Mouse (Mus musculus): ENCODE results near the gene Slfn1. TPM values are rescaled to one million over a fixed set of nuclear protein-coding genes. Genes with fewer than 3 reads are reported as not detected.

Gene Slfn1
- polyA plus RNA-seq (2014; fragmentation: Nextera tagmentation; extraction: Ambion mirVana), result not detected in 2 replicates

- WGBS, result 84% methylated on average over 13 of the region's 13 CpGs
- Histone ChIP-seq H3K9me3 (ENCODE audit: control insufficient read depth, low read length) (no peaks in the 10 kb centered on the region), H3K4me3 (ENCODE audit: low read depth, low read length) (no peak within 1 kb of the TSS), H3K9ac (ENCODE audit: low read length) (no peak within 1 kb of the TSS), H3K27me3 (replicated peaks; ENCODE audit: control insufficient read depth, insufficient read depth, low read length) (no peaks in the 10 kb centered on the region), H3K27ac (ENCODE audit: low read depth) (no peak within 1 kb of the TSS), H3K36me3 (ENCODE audit: control insufficient read depth, insufficient read depth, low read length) (no peaks in the 10 kb centered on the region), H3K4me1 (replicated peaks; ENCODE audit: control insufficient read depth, insufficient read depth, low read length) (no peaks in the 10 kb centered on the region), H3K4me2 (ENCODE audit: low read length) (no peak within 1 kb of the TSS)
- DNase-seq (ENCODE audit: low spot score), result no peak
- ATAC-seq (replicated peaks; ENCODE audit: low FRiP score, low TSS enrichment, low read depth), result no peak
These were observed at the start of gene Slfn1 for GRCm38 (mm10) chr11:83116597-83117227. Slfn1 (plus strand) TSS chr11:83116849.

GRCm38 (mm10) chr11:83067982-83068694 is 48.5 kb upstream of the Slfn1 start:
- WGBS, result 75% methylated on average over 4 of the region's 4 CpGs
- H3K9ac ChIP-seq (ENCODE audit: low read length), result no peak overlapping the region
- DNase-seq (ENCODE audit: low spot score), result peak; percentile 10
- H3K4me3 ChIP-seq (ENCODE audit: low read depth, low read length), result no peak overlapping the region
- H3K4me2 ChIP-seq (ENCODE audit: low read length), result no peak overlapping the region
- no peaks in the 10 kb centered on the region for H3K36me3 ChIP-seq (ENCODE audit: control insufficient read depth, insufficient read depth, low read length)
- no peak for ATAC-seq (replicated peaks; ENCODE audit: low FRiP score, low TSS enrichment, low read depth)
- no peaks in the 10 kb centered on the region for H3K9me3 ChIP-seq (ENCODE audit: control insufficient read depth, low read length)
- no peaks in the 10 kb centered on the region for H3K4me1 ChIP-seq (replicated peaks; ENCODE audit: control insufficient read depth, insufficient read depth, low read length)
- no peak overlapping the region for H3K27ac ChIP-seq (ENCODE audit: low read depth)
- H3K27me3 ChIP-seq (replicated peaks; ENCODE audit: control insufficient read depth, insufficient read depth, low read length), result no peaks in the 10 kb centered on the region

- H3K4me1 ChIP-seq (replicated peaks; ENCODE audit: control insufficient read depth, insufficient read depth, low read length), result no peaks in the 10 kb centered on the region
- H3K27ac ChIP-seq (ENCODE audit: low read depth), result no peak overlapping the region
- DNase-seq (ENCODE audit: low spot score) (peak; percentile 47), ATAC-seq (replicated peaks; ENCODE audit: low FRiP score, low TSS enrichment, low read depth) (no peak)
- no peak overlapping the region for H3K4me3 ChIP-seq (ENCODE audit: low read depth, low read length)
- no peak overlapping the region for H3K9ac ChIP-seq (ENCODE audit: low read length)
- H3K36me3 ChIP-seq (ENCODE audit: control insufficient read depth, insufficient read depth, low read length), result no peaks in the 10 kb centered on the region
- WGBS, result 87% methylated on average over 15 of the region's 15 CpGs
- H3K27me3 ChIP-seq (replicated peaks; ENCODE audit: control insufficient read depth, insufficient read depth, low read length), result no peaks in the 10 kb centered on the region
- no peaks in the 10 kb centered on the region for H3K9me3 ChIP-seq (ENCODE audit: control insufficient read depth, low read length)
- no peak overlapping the region for H3K4me2 ChIP-seq (ENCODE audit: low read length)
These were observed 46.2 kb upstream of the Slfn1 start for GRCm38 (mm10) chr11:83070321-83070970.

DNA sequence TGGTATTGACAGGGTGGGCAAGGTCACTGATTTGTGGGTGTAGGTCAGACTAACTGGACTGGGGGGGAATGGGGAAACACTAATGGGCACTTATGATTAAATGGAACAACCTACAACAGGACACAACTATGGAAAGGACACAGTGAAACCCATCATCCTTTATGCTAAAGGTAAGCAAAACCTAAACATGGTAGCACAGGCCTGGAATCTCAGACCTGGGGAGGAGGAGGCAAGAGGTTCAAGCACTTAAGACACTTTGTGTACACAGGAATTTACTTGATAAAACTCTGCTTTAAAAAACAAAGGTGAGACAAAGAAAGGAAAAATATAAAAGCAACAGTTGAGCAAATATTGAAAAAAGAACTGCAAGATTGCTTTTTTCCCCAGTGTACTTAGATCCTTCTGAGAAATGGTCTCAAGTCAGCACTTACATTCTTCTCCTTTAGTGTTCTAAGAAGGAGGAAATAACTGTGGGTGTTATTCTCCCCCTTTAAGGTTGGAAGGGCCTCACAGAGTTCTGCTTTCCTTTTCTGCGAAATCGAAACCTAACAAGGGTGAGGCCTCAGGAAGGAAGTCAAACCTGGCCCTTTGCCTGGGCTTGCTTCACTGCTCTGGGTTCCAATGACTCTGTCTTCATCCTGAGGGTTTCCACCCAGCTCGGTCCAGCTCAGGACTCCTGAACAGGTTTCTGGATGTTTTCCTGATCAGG is 38.8 kb upstream of the Slfn1 start:
- H3K27ac ChIP-seq (ENCODE audit: low read depth), result peak overlapping the region; percentile 10; the same call in 1 of the 2 replicates
- DNase-seq (ENCODE audit: low spot score) (no peak), ATAC-seq (replicated peaks; ENCODE audit: low FRiP score, low TSS enrichment, low read depth) (no peak)
- no peak overlapping the region for H3K4me2 ChIP-seq (ENCODE audit: low read length)
- no peak overlapping the region for H3K9ac ChIP-seq (ENCODE audit: low read length)
- H3K9me3 ChIP-seq (ENCODE audit: control insufficient read depth, low read length), result no peaks in the 10 kb centered on the region
- no peaks in the 10 kb centered on the region for H3K4me1 ChIP-seq (replicated peaks; ENCODE audit: control insufficient read depth, insufficient read depth, low read length)
- H3K27me3 ChIP-seq (replicated peaks; ENCODE audit: control insufficient read depth, insufficient read depth, low read length), result no peaks in the 10 kb centered on the region
- H3K4me3 ChIP-seq (ENCODE audit: low read depth, low read length), result no peak overlapping the region
- WGBS, result 54% methylated on average over 3 of the region's 3 CpGs
- no peaks in the 10 kb centered on the region for H3K36me3 ChIP-seq (ENCODE audit: control insufficient read depth, insufficient read depth, low read length)

DNA sequence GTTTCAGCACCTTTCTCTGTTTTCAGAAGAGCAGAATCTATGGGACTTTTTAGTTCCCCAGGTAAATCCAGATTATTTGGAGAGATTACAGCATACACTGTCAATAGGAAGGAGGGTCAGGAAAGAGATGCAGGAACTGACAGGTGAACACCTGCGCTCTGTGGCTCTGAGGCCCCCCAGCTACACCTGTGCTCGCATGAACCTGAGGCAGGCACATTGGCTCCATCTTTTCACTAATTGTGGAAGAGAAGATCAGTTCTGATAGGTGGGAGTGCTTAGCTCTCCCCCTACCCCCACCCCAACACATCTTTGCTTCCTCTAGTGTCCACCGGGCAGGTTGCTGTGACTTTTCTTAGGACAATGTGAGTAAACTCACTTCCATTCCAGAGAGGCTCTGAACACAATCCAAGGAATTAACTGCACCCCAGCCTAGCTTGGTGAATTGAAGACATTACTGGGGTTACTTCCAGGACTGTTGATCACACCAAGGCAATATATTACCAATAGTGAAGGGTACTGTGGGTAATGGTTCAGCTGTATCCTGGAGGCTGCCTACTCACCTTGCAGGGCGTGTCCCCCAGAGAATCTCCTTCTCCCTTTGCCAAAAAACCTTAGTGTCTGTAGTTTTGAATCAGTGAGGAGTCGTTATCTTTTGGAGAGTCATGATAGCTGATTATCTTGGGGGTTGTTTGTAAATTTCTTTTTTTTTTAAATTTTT is 38.1 kb upstream of the Slfn1 start:
- H3K9ac ChIP-seq (ENCODE audit: low read length), result no peak overlapping the region
- no peaks in the 10 kb centered on the region for H3K27me3 ChIP-seq (replicated peaks; ENCODE audit: control insufficient read depth, insufficient read depth, low read length)
- H3K4me2 ChIP-seq (ENCODE audit: low read length), result no peak overlapping the region
- no peak for DNase-seq (ENCODE audit: low spot score)
- H3K4me3 ChIP-seq (ENCODE audit: low read depth, low read length), result no peak overlapping the region
- H3K9me3 ChIP-seq (ENCODE audit: control insufficient read depth, low read length), result no peaks in the 10 kb centered on the region
- no peak for ATAC-seq (replicated peaks; ENCODE audit: low FRiP score, low TSS enrichment, low read depth)
- no peaks in the 10 kb centered on the region for H3K4me1 ChIP-seq (replicated peaks; ENCODE audit: control insufficient read depth, insufficient read depth, low read length)
- peak overlapping the region; percentile 10; the same call in 1 of the 2 replicates for H3K27ac ChIP-seq (ENCODE audit: low read depth)
- 82% methylated on average over 5 of the region's 5 CpGs for WGBS
- no peaks in the 10 kb centered on the region for H3K36me3 ChIP-seq (ENCODE audit: control insufficient read depth, insufficient read depth, low read length)

DNA sequence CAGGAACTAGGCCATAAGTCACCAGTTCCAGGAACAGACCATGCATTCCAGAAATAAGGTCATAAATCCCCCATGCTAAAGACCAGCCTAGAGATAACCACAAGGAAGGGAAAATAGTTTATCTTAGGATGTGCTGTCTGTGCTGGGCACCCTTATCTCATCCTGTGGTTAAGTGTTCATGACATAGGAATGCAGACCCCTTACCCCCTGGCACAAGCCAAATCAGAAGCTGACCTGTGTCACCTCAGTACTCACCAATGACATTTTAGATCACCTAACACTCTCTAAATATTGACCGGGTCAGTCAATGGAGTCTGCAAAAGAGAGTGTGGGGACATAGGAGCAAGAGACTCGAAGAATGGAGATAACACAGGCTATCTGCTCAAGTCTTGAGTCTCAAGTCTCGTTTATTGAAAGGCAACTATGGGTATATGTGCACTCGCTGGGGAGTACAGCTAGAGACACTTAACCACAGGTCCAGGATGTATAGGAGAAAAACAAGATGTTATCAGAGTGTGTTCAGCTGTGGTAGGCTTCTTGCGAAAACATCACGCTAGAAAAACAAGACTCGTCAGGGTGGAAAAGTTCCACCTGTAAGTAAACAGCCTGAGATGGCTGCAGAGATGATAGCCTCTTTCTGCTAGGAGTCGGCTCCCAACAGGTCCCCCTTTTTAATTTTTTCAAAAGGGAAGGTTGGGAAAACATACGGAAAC is 37.0 kb upstream of the Slfn1 start:
- no peak overlapping the region for H3K9ac ChIP-seq (ENCODE audit: low read length)
- ATAC-seq (replicated peaks; ENCODE audit: low FRiP score, low TSS enrichment, low read depth) (no peak), DNase-seq (ENCODE audit: low spot score) (no peak)
- H3K36me3 ChIP-seq (ENCODE audit: control insufficient read depth, insufficient read depth, low read length), result no peaks in the 10 kb centered on the region
- WGBS, result 59% methylated on average over 9 of the region's 9 CpGs
- no peak overlapping the region for H3K4me3 ChIP-seq (ENCODE audit: low read depth, low read length)
- no peaks in the 10 kb centered on the region for H3K9me3 ChIP-seq (ENCODE audit: control insufficient read depth, low read length)
- no peaks in the 10 kb centered on the region for H3K27me3 ChIP-seq (replicated peaks; ENCODE audit: control insufficient read depth, insufficient read depth, low read length)
- H3K4me1 ChIP-seq (replicated peaks; ENCODE audit: control insufficient read depth, insufficient read depth, low read length), result no peaks in the 10 kb centered on the region
- no peak overlapping the region for H3K27ac ChIP-seq (ENCODE audit: low read depth)
- no peak overlapping the region for H3K4me2 ChIP-seq (ENCODE audit: low read length)

GRCm38 (mm10) chr11:83082741-83083473 is 33.7 kb upstream of the Slfn1 start:
- no peak for ATAC-seq (replicated peaks; ENCODE audit: low FRiP score, low TSS enrichment, low read depth)
- H3K27me3 ChIP-seq (replicated peaks; ENCODE audit: control insufficient read depth, insufficient read depth, low read length), result no peaks in the 10 kb centered on the region
- no peak overlapping the region for H3K4me2 ChIP-seq (ENCODE audit: low read length)
- no peak overlapping the region for H3K9ac ChIP-seq (ENCODE audit: low read length)
- no peak overlapping the region for H3K27ac ChIP-seq (ENCODE audit: low read depth)
- no peaks in the 10 kb centered on the region for H3K4me1 ChIP-seq (replicated peaks; ENCODE audit: control insufficient read depth, insufficient read depth, low read length)
- H3K9me3 ChIP-seq (ENCODE audit: control insufficient read depth, low read length), result no peaks in the 10 kb centered on the region
- no peak for DNase-seq (ENCODE audit: low spot score)
- H3K4me3 ChIP-seq (ENCODE audit: low read depth, low read length), result no peak overlapping the region
- no peaks in the 10 kb centered on the region for H3K36me3 ChIP-seq (ENCODE audit: control insufficient read depth, insufficient read depth, low read length)
- 59% methylated on average over 7 of the region's 7 CpGs for WGBS

Data from intestine, embryonic 14.5 days (tissue).